Mouse (Mus musculus): ENCODE measurements around the gene Serpina3m.
"Not testable (repeated sequence)": the region's sequence is repeated elsewhere in the genome, so short reads cannot be mapped to it uniquely, and the experiment has no call there.

Serpina3m gene

GRCm38 (mm10) chr12:104391057-104391456, 52.8 kb downstream of the Serpina3m start:
- DNase-seq (ENCODE audit: low spot score) = not testable (repeated sequence)

DNA sequence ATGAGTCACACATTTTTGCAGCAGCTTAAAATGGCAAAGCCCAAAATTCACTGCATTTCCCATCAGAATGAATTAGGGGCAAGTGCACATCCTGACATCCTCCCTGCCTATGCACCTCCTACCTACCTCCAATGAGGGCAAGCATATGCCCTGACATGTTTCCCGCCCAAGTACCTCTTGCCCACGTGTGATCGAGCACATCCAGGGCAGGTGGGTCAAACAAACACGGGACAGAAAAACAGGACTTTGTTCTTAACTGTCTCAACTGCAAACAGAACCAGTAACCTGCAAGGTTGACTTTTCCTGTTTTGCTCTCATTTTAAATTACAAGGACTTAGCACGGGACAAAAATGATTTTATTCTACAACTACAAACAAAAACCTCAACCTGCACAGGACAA, 65.7 kb downstream of the Serpina3m start:
- DNase-seq (ENCODE audit: low spot score) = no peak

DNA sequence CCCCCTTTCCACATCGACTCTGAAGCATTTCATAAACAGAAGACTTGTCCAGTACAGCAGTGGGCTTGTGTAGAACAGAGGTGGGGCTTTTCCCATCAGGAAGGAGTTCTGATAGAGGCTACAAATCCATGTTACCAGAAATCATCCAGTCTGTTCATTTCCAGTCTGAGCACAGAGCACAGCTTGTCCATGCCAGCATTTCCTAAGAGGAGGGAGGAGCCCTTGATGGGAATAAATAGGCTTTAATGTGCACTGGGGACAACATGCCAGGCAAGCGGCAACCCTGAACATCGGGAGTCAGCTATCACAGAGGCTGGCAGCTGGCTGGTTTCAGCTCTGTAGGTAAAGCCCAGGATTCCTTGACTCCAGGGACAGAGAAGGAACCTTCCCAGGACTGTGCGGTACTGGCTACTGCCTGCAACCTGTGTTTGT, 68.2 kb downstream of the Serpina3m start, which contains the start of gene Serpina3n:
Gene Serpina3n, plus strand, starts transcription at position 276 of the 432 bp plus-strand sequence.
- no peak for DNase-seq (ENCODE audit: low spot score)

DNA sequence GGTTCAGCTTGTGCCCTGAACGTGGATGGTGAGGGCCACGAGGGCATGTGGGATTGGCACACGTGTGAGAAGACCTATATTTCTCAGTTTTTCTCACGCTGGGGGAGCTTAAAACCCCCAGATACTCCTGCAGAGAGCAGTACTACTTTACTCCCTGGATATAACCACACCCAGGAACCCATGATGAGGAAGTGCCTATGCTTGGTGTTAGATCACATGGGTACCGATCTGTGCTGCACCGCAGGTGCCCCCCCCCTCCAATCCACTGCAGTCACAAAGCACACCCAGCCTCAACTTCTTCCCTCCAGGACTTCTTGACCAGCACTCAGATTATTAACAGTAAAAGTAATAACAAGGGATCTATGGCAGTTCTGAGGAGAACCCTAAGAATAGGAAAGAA, 74.2 kb downstream of the Serpina3m start:
- no peak for DNase-seq (ENCODE audit: low spot score)

- no peak for DNase-seq (ENCODE audit: low spot score)
Measured at GRCm38 (mm10) chr12:104414576-104414975, 76.3 kb downstream of the Serpina3m start.

DNA sequence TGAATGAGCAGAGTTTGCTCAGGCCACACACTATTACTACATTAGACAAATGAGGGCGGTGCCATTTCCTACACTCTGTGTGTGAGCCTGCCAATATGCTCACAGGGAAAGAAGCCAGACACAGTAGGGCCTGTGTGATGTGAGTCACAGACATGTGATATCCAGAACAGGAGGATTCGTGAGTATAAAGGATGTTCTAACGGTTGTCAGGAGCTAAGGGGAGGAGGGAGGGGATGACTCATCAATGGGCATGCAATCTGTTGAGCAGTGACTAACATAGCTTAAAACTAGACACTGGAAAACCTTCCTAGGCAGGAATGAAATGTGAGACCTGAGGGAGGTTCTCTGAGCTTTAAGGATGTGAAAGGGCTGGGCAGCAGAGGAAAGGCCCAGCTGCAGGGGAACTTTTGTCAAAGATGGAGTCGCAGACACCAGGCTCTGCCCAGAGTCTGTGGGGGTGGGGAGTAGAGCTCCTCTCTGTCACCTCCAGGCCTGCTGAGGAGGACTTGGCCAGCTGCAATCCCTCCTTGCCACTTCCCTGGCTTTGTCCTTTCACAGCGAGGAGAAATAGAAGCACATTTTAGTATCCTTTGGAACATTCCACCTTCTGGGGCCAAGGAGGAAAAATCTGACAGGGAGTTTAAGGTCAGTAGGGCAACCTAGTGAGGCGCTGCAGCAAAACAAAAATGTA, 77.5 kb downstream of the Serpina3m start:
- DNase-seq (ENCODE audit: low spot score) = no peak

GRCm38 (mm10) chr12:104418340-104419135, 80.3 kb downstream of the Serpina3m start:
- DNase-seq (ENCODE audit: low spot score) = peak; percentile 83

DNA sequence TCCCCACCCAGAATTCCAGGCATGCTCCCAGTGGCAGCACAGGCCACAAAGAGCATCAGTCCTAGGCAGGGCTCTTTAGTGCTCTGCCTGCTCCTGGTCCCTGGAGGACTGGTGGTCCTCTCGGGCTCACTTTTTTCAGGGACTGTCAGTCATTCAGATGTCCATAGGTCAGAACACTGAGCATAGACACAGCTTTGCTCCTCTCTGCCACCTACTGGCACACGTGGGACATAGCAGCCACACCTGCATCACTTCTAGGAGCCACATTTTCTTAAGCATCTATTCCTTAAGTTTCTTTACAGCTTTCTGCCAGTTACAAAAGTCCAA, 80.8 kb downstream of the Serpina3m start:
- DNase-seq (ENCODE audit: low spot score) = no peak

DNA sequence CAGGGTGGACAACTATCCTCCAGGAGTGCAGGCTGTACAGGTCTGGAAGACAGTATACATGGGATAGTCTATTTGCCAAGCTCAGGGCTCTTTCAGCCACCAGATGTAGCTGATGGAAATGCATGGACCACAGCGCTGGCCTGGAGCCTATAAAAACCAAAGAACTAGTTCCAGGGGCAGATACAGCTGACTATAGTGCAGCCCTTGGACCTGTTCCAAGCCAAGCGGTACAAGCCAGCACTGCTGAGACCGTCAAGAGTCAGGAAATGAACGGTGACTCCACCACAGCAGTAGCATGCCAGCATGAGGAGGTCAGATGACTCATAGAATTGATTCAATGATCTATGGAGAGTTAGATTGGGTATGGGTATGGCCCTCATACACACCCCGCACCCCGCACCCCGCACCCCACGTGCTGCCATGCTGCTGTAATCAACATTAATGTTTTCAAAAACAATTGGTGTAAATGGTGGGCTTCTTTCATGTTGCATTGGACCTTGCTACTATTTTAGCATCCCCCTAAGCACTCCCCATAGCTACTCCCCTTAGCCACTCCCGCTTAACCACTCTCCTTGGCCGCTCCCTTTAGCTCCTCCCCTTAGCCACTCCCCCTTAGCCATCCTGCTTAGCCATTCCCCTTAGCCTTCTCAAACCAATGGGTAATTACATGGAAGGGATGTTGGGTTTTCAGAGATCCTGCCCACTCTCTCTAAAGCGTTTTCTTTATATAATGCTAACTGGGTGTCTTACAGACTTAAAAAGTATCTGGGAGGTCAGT, 84.5 kb downstream of the Serpina3m start:
- no peak for DNase-seq (ENCODE audit: low spot score)

- DNase-seq (ENCODE audit: low spot score) = no peak
Measured at GRCm38 (mm10) chr12:104425591-104425990, 87.3 kb downstream of the Serpina3m start.

DNA sequence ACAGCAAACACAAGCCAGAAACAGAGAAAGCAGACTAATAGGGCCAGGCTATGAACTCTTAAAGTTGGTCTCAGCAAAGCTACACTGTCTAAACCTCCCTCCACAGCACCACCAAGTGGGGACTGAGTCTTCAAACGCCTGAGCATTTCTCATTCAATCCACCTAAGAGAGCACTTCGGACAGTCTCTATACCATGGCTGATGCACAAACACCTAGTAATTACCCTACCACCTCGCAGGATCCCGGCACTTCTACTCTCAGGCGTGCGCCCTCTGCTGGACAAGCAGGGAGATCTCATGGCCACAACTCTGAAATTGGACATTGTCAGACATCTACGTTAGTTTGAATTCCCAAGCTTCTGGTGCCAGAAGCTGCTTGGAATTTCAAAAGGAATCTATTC, 88.6 kb downstream of the Serpina3m start:
- no peak for DNase-seq (ENCODE audit: low spot score)

- DNase-seq (ENCODE audit: low spot score) = no peak
Measured at GRCm38 (mm10) chr12:104431359-104431758, 93.1 kb downstream of the Serpina3m start.

GRCm38 (mm10) chr12:104433214-104433613, 94.9 kb downstream of the Serpina3m start:
- DNase-seq (ENCODE audit: low spot score) = no peak

DNA sequence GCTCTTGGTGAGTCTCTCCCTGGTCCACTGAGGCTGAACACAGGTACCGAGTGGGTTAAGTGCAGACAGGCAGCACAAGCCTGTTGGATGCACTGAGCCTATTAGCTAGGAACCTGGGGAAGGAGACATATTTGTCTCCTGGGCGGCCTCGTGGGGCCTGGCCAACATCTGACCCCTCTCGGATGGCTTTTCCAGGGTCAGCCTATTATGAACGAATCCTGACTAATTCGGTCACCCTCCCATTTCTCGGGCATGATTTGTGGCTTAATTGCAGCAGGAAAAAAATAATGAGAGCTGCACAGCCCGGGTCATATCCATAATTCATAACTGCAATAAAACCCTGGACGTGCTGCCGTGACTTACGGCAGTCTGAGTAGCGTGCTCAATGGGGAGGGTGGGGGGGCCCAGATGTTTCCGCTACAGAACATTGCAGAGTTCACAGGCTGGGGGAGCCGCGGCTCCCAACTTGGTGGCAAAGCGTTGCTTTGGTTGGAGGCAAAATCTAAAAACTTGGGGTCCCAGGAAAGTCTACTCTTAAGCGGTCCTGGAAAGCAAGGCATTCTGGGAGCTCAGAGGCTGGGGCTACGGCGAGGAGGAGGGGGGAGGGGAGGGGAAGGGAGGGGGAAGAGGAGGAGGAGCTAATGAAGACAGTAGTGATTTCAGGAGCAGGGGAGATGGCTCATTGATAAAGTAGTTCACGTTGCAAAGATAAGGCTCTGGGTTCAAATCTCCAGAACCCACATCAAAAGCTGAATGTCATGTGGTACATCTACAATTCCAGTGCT, 95.9 kb downstream of the Serpina3m start:
- no peak for DNase-seq (ENCODE audit: low spot score)

- peak; percentile 82 for DNase-seq (ENCODE audit: low spot score)
Measured at GRCm38 (mm10) chr12:104440087-104440760, 101.9 kb downstream of the Serpina3m start.

DNA sequence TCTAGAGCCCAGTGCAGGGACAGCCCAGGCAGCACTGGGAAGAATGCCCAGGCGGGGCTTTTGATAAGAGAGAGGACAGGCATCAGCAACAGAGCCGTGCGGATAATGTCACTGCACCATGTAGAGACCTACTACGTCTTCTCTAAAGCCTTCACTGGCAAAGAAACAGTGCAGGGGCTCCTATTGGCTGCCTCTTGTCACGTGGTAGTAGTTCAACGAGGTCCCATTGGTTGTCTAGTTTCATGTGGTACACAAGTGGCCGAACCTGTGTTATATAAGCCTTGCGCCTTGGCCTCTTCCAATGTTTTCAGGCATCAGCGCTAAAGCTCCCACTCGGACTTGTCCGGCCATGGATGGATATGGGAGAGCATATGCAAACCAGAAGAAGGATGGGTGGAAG, 105.4 kb downstream of the Serpina3m start:
- DNase-seq (ENCODE audit: low spot score) = no peak

All from ovary, postnatal 36 days (tissue).